Mouse (Mus musculus) megakaryocyte, adult 5-6 weeks (primary cell): ENCODE results near the gene Hist1h1d. TPM values are rescaled to one million over a fixed set of nuclear protein-coding genes. Genes with fewer than 3 reads are reported as not detected.

Source experiments
- ATAC-seq: 2 replicates; pipeline ENCODE4 v1.8.0; 2016; ENCODE audit warnings: mild to moderate bottlenecking, inconsistent platforms; ENCODE audit not compliant: poor library complexity, severe bottlenecking
- total RNA-seq, 2 experiments: library from RNA; stranded (forward) in 1 of 2; stranded (reverse) in 1 of 2; fragments of 153-499, 151-499 nt in 1 of 2; fragments of 221-1000, 200-1000 nt in 1 of 2; gene quantifications; 2 replicates each; pipeline versions ENCODE4 v1.2.3 to v1.2.4; 2015 to 2017

The Hist1h1d gene
- total RNA-seq (2015) (16.7 and 17.0 TPM in 2 replicates), total RNA-seq (2017) (182 and 184 TPM in 2 replicates)

GRCm38 (mm10) chr13:23552962-23553361, at the start of gene Hist1h1d:
Hist1h1d (plus strand) TSS chr13:23553262.
- no peak for ATAC-seq

DNA sequence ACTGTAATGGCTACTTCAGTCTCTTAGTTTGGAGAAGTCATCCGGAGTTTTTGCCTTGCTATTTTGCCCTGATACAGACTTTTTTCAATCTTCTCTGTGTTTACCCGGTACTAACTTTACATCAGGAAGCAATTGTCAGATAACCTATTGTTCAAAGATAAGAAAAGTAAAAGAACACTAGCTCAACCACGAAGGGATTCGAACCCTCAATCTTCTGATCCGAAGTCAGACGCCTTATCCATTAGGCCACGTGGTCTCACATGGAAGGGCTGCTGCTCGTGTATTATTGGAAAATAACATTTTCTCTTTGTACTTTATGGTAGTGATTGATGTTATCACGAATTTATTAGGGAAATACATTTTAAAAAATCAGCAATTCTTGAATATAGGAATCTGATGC, 49.3 kb upstream of the Hist1h1d start:
- ATAC-seq = no peak

GRCm38 (mm10) chr13:23505662-23506345, 47.3 kb upstream of the Hist1h1d start:
- no peak for ATAC-seq

- ATAC-seq = no peak
These were observed 46.7 kb upstream of the Hist1h1d start for GRCm38 (mm10) chr13:23506351-23506750.

DNA sequence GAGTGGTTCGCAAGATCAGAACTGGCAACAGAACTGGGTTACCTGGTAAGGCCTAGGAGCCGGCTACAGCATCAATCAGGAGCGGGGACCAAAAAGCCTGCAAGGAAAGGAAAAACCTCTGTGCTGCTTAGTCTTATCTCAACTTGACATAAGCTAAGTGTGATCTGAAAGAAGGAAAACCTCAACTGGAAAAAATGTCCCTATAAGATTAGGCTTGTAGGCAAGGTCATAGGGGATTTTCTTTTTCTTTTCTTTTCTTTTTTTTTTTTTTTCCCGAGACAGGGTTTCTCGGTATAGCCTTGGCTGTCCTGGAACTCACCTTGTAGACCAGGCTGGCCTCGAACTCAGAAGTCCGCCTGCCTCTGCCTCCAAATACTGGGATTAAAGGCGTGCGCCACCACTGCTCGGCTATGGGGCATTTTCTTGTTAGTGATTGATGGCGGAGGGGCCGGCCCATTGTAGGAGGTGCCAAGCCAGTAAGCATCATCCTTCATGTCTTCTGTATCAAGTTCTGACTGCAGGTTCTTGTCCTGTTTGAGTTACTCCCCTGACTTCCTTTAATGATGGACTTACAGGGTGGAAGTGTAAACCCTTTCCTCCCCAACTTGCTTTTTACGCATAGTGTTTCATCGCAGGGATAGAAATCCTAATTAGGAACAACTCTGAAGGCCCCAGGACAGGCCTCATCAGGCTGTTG, 46.1 kb upstream of the Hist1h1d start:
- ATAC-seq = no peak

GRCm38 (mm10) chr13:23510127-23510526, 42.9 kb upstream of the Hist1h1d start:
- no peak for ATAC-seq

- no peak for ATAC-seq
These were observed 39.5 kb upstream of the Hist1h1d start for GRCm38 (mm10) chr13:23513517-23513916.

DNA sequence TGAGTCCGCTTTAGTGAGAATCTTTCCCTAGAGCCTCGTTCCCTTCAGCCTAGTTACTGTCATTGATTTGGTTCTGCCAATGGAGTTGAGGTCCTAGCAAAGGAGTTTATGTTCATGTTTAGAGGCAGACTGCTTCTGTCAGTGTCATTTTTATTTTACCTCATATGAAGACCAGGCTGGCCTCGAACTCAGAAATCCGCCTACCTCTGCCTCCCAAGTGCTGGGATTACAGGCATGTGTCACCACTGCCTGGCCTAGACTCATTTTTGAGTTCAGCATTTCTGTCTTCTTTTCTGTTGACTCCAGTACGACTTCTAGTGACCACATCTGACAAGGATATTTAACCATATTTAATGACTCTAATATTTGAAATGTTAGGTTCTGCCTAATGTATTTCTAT, 37.8 kb upstream of the Hist1h1d start:
- ATAC-seq = no peak

DNA sequence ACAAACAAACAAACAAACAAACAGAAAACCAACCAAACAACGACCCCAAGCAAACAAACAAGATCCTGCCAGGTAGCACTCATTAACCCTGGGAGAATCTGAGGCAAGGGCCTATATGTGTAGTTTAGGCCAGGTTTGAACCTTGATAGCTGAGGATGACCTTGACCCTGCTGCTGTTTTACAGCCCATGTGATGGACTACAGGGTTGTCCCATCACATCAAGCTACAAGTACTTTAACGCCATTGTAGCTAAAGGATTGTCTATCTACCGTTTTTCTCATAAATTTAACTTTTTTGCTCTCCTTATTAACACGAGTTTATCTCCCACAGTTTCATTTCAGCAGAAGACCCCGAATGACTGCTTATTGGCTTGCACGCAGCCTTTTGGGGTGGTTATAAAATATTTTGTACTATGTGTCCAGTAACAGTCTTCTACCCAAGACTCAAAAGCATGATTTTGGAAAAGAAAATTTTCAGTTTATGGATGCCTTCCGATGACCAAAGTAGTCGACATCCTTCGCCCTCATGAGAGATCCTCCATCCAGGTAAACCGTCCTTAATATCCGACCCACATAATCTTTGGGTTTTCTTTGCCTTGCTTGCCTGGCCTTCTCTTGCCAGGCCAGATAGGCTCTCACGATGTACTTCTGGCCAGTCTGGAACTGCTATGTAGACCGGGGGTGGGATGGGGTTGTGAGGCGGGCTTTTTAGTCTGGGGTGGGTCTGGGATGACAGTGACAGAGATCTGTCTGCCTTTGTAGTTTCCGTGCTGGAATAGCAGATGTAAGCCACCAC, 37.0 kb upstream of the Hist1h1d start:
- ATAC-seq = no peak

- ATAC-seq = peak; percentile 39
These were observed 36.0 kb upstream of the Hist1h1d start for GRCm38 (mm10) chr13:23516822-23517602.

GRCm38 (mm10) chr13:23517603-23518294, 35.3 kb upstream of the Hist1h1d start:
- ATAC-seq = peak; percentile 45

DNA sequence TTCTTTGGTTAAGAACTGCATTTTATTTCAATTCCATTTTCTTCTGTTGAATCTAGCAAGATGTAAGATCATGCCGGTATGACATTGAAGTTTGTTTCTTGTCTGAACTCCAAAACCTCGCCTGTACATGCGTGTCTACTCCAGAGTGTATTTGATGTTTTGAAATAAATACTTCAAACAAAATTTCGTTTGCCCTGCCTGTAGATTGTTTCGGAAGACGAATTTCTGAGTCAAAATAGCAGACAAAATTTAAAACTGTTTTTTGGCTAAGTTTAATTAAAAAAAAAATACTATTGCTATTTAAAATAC, 34.8 kb upstream of the Hist1h1d start:
- no peak for ATAC-seq

GRCm38 (mm10) chr13:23518885-23519284, 34.2 kb upstream of the Hist1h1d start:
- ATAC-seq = peak; percentile 32

- ATAC-seq = peak; percentile 41; the same call in 1 of the 2 replicates
These were observed 33.6 kb upstream of the Hist1h1d start for GRCm38 (mm10) chr13:23519416-23519815.

DNA sequence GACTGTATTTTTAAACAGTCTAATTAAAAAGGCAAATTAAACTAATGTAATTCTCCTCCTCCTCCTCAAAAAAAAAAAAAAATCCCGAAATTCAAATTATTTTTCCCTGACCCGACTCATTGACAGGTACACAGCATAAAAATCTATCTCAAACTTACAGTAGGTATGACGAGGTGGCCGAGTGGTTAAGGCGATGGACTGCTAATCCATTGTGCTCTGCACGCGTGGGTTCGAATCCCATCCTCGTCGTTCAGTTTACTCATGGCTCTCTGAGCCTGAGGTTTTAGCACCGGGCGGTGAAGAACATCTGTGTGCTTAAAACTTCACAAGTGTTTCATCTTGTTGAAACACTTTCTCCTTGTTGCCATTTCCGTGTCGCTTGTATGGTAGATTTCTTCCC, 31.4 kb upstream of the Hist1h1d start:
- no peak for ATAC-seq

DNA sequence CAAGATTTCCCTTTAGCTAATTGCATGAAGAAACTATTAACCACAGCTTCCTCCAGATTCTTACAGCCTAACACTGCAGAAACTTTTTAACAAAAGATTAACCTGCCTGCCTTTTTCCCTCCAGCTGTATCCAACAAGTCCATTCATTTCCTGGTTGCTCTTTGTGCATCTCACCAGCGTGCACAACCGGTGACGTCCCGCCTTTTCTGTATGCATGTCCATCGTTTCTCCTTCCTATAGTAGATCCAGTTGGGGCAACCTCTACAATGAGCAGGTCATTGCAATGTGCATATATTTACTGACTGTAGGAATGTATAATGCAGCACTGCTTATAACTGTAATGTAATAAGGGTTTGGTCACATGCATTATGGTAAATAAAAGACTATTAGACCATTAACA, 29.1 kb upstream of the Hist1h1d start:
- ATAC-seq = no peak

- ATAC-seq = peak; percentile 73
These were observed 28.4 kb upstream of the Hist1h1d start for GRCm38 (mm10) chr13:23524654-23525053.

DNA sequence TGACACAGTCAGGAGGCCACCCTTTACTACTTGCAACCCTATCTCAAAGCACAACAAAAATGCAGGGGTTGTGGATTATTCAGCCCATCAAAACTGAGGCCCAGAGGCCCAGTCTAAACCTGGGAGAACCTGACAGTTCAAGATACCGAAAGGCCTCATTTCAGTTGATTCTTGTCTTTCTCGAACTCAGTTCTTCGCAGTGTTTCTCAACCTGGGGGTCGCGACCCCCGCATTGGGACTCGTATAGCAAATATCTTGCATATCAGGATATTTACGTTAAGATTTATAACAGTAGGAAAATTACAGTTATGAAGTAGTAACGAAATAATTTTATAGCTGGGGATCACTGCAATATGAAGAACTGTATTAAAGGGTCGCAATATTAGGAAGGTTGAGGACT, 27.2 kb upstream of the Hist1h1d start:
- ATAC-seq = no peak

DNA sequence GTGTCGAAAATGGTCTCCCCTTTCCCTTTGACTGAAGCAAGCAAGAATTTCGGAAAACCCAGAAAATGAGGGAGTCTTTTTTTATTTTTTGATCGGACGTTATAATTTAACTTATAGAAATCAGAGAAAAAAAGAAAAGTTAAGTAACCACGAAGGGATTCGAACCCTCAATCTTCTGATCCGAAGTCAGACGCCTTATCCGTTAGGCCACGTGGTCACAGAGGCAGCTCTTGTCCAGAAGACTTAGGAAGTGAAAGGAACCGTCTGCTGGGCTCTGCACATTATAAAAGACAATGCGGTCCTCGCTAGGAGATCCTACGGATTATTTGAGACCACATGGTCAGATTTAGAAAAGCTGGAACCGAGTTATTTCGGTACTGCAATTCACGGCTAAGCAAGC, 26.8 kb upstream of the Hist1h1d start:
- ATAC-seq = peak; percentile 49

GRCm38 (mm10) chr13:23529005-23529404, 24.1 kb upstream of the Hist1h1d start:
- ATAC-seq = no peak
